Mouse (Mus musculus) CH12.LX (cell line): ENCODE data around the gene Gm9049. TPM values are rescaled to one million over a fixed set of nuclear protein-coding genes. Genes with fewer than 3 reads are reported as not detected.
"Not testable (repeated sequence)": the region's sequence is repeated elsewhere in the genome, so short reads cannot be mapped to it uniquely, and the experiment has no call there.

Experiments
- DNase-seq: peaks from one replicate; pipeline ENCODE4 v3.0.0-alpha.2; 2013; ENCODE audit errors: extremely low read depth
- H3K27ac ChIP-seq: 2 replicates; pipeline ENCODE4 v1.5.1; 2012; ENCODE audit warnings: low read depth, mild to moderate bottlenecking, control low read depth, moderate library complexity; ENCODE audit not compliant: insufficient read depth
- H3K27me3 ChIP-seq: replicated peaks from 2 replicates; pipeline ENCODE3; 2012; ENCODE audit warnings: inconsistent platforms
- H3K36me3 ChIP-seq, 2 experiments: replicated peaks in 1 of 2; 2 replicates each; pipeline versions ENCODE3 to v1.6.1; 2012; ENCODE audit warnings: inconsistent platforms in 1 of 2, low read length in 1 of 2, mild to moderate bottlenecking in 1 of 2, mixed read lengths in 1 of 2, moderate library complexity in 1 of 2; ENCODE audit not compliant: control insufficient read depth in 1 of 2, insufficient read depth in 1 of 2
- H3K4me1 ChIP-seq, 2 experiments: 2 replicates each; pipeline ENCODE4 v1.6.1; 2012; ENCODE audit warnings: inconsistent platforms in 1 of 2, moderate library complexity in 1 of 2; ENCODE audit not compliant: insufficient read depth in 2 of 2, control insufficient read depth in 1 of 2
- H3K4me2 ChIP-seq: 2 replicates; pipeline ENCODE4 v1.6.1; 2012; ENCODE audit warnings: low read depth, mild to moderate bottlenecking, control low read depth; ENCODE audit not compliant: poor library complexity, insufficient read depth, severe bottlenecking
- H3K4me3 ChIP-seq, 3 experiments: fragments of 150-350 bp in 1 of 3; sonication (generic) in 1 of 3; replicated peaks in 1 of 3; 2 replicates each; pipeline versions ENCODE3 to v1.5.1; 2011 to 2012; ENCODE audit warnings: low read depth in 2 of 3, low read length in 2 of 3, mild to moderate bottlenecking in 2 of 3, moderate library complexity in 2 of 3, control low read depth in 1 of 3, improper control_type of control experiment in 1 of 3, inconsistent platforms in 1 of 3, mixed read lengths in 1 of 3; ENCODE audit not compliant: poor library complexity in 1 of 3
- H3K79me2 ChIP-seq: replicated peaks from 2 replicates; pipeline ENCODE4 v1.6.1; 2012; ENCODE audit warnings: mild to moderate bottlenecking, moderate library complexity; ENCODE audit not compliant: control insufficient read depth, poor library complexity, insufficient read depth, severe bottlenecking; ENCODE audit errors: extremely low read depth
- H3K9ac ChIP-seq: 2 replicates; pipeline ENCODE4 v1.6.1; 2012; ENCODE audit warnings: low read depth, mild to moderate bottlenecking, control low read depth, moderate library complexity; ENCODE audit not compliant: insufficient read depth
- H3K9me3 ChIP-seq: replicated peaks from 2 replicates; pipeline ENCODE3; 2012; ENCODE audit warnings: low read length, inconsistent platforms, mixed read lengths
- MYC ChIP-seq: IDR thresholded peaks from 2 replicates; pipeline ENCODE4 v1.6.1; 2011; ENCODE audit warnings: low read depth, mild to moderate bottlenecking, improper control_type of control experiment, low read length
- dilution Hi-C: fragments of 300-500 bp; cut with MboI; formaldehyde crosslinking; loops from 2 replicates; pipeline ENCODE4 v1.14.3; 2020; ENCODE audit warnings: low sequenced_read_pairs; ENCODE audit not compliant: extremely low pct_unique_long_range_greater_than_20kb, extremely low pct_ligation_motif_present
- in situ Hi-C: fragments of 300-500 bp; cut with MboI; formaldehyde crosslinking; loops from 3 replicates; pipeline ENCODE4 v1.14.3; 2019; ENCODE audit warnings: low sequenced_read_pairs, low pct_ligation_motif_present, low pct_unique_long_range_greater_than_20kb, mixed read lengths
- polyA plus RNA-seq: library from polyadenylated mRNA; unstranded; fragments of >175 nt; gene quantifications from 2 replicates; pipeline ENCODE4 v1.2.1, GENCODE M21; 2012; ENCODE audit warnings: low read depth; ENCODE audit not compliant: insufficient read length
- total RNA-seq, 2 experiments: library from RNA; depleted of rRNA; stranded (reverse); fragments of 300-350 nt in 1 of 2; fragments of >200 nt in 1 of 2; gene quantifications; 2 replicates each; pipeline ENCODE4 v1.2.3; 2012 to 2014

Gene Gm9049
- total and polyA plus RNA-seq, 3 experiments = 0.08 to 0.34 TPM; not detected in 1

GRCm38 (mm10) chr10:118332308-118332707 is 21.6 kb downstream of the Gm9049 start, which contains the start of gene Gm9044:
TSS of gene Gm9044 (minus strand) at chr10:118332408.
- H3K4me1 ChIP-seq, H3K9me3 ChIP-seq, H3K27ac ChIP-seq, DNase-seq, H3K27me3 ChIP-seq, H3K4me3 ChIP-seq, H3K9ac ChIP-seq, dilution Hi-C loops, H3K36me3 ChIP-seq, H3K4me2 ChIP-seq, H3K79me2 ChIP-seq, in situ Hi-C loops: not testable (repeated sequence)

GRCm38 (mm10) chr10:118326869-118327268 is 27.0 kb downstream of the Gm9049 start, which contains the start of gene Gm9040:
TSS of gene Gm9040 (minus strand) at chr10:118326969.
- H3K4me3 ChIP-seq, dilution Hi-C loops, H3K27me3 ChIP-seq, DNase-seq, H3K79me2 ChIP-seq, H3K36me3 ChIP-seq, in situ Hi-C loops, H3K9ac ChIP-seq, H3K4me2 ChIP-seq, H3K4me1 ChIP-seq, H3K27ac ChIP-seq, H3K9me3 ChIP-seq: not testable (repeated sequence)

- no peak overlapping the region for H3K9ac ChIP-seq
- H3K9me3 ChIP-seq = no peaks in the 10 kb centered on the region
- H3K36me3 ChIP-seq = no peaks in the 10 kb centered on the region
- no peaks in the 10 kb centered on the region for H3K4me1 ChIP-seq
- H3K79me2 ChIP-seq = no peaks in the 10 kb centered on the region
- no peak for TF ChIP-seq MYC
- in situ Hi-C loops (no loop called here), dilution Hi-C loops (no loop called here)
- H3K4me2 ChIP-seq = no peak overlapping the region
- H3K27me3 ChIP-seq = no peaks in the 10 kb centered on the region
- DNase-seq = peak; percentile 2
- no peak overlapping the region for H3K27ac ChIP-seq
- H3K4me3 ChIP-seq = no peak overlapping the region
These were observed 34.9 kb downstream of the Gm9049 start for GRCm38 (mm10) chr10:118319024-118319423.

- H3K9me3 ChIP-seq, H3K27ac ChIP-seq, H3K4me2 ChIP-seq, H3K9ac ChIP-seq, H3K4me1 ChIP-seq, H3K36me3 ChIP-seq, H3K27me3 ChIP-seq, in situ Hi-C loops, H3K79me2 ChIP-seq, H3K4me3 ChIP-seq, dilution Hi-C loops: not testable (repeated sequence)
- DNase-seq = peak; percentile 17
These were observed 51.8 kb downstream of the Gm9049 start for GRCm38 (mm10) chr10:118302133-118302532.

Other genes starting within 250 kb of the Gm9049 start
- 6.8 and 7.7 TPM in 2 replicates for gene Mdm1, start 212.3 kb downstream of the Gm9049 start, total RNA-seq (2012; rRNA removed)
- gene Mdm1, start 212.3 kb downstream of the Gm9049 start, total RNA-seq (2014; rRNA removed) = 10.4 and 12.6 TPM in 2 replicates
- gene Mdm1, start 212.3 kb downstream of the Gm9049 start, polyA plus RNA-seq = 9.7 and 10.8 TPM in 2 replicates
- not detected in 2 replicates for gene Il22, start 149.2 kb downstream of the Gm9049 start, total RNA-seq (2012; rRNA removed)
- not detected in 2 replicates for gene Il22, start 149.2 kb downstream of the Gm9049 start, total RNA-seq (2014; rRNA removed)
- not detected in 2 replicates for gene Il22, start 149.2 kb downstream of the Gm9049 start, polyA plus RNA-seq
- 0.04 TPM in 1 of 2 replicates, not detected in the other for gene Gm32717, start 113.3 kb downstream of the Gm9049 start, total RNA-seq (2012; rRNA removed)
- gene Gm32717, start 113.3 kb downstream of the Gm9049 start, total RNA-seq (2014; rRNA removed) = 0.21 and 0.22 TPM in 2 replicates
- gene Gm32717, start 113.3 kb downstream of the Gm9049 start, polyA plus RNA-seq = not detected in 2 replicates
- gene Gm32802, start 95.4 kb downstream of the Gm9049 start, total RNA-seq (2012; rRNA removed) = 0.04 TPM in 1 of 2 replicates, not detected in the other
- gene Gm32802, start 95.4 kb downstream of the Gm9049 start, total RNA-seq (2014; rRNA removed) = 0.21 and 0.22 TPM in 2 replicates
- gene Gm32802, start 95.4 kb downstream of the Gm9049 start, polyA plus RNA-seq = not detected in 2 replicates
- not detected in 2 replicates for gene Iltifb, start 59.1 kb downstream of the Gm9049 start, total RNA-seq (2012; rRNA removed)
- gene Iltifb, start 59.1 kb downstream of the Gm9049 start, total RNA-seq (2014; rRNA removed) = not detected in 2 replicates
- gene Iltifb, start 59.1 kb downstream of the Gm9049 start, polyA plus RNA-seq = not detected in 2 replicates
- gene Gm9040, start 27.1 kb downstream of the Gm9049 start, total RNA-seq (2012; rRNA removed) = not detected in 2 replicates
- not detected in 2 replicates for gene Gm9040, start 27.1 kb downstream of the Gm9049 start, total RNA-seq (2014; rRNA removed)
- not detected in 2 replicates for gene Gm9040, start 27.1 kb downstream of the Gm9049 start, polyA plus RNA-seq
- gene Gm9044, start 21.7 kb downstream of the Gm9049 start, total RNA-seq (2012; rRNA removed) = not detected in 2 replicates
- gene Gm9044, start 21.7 kb downstream of the Gm9049 start, total RNA-seq (2014; rRNA removed) = not detected in 2 replicates
- not detected in 2 replicates for gene Gm9044, start 21.7 kb downstream of the Gm9049 start, polyA plus RNA-seq
- gene Gm9045, start 16.3 kb downstream of the Gm9049 start, total RNA-seq (2012; rRNA removed) = 0.08 and 0.13 TPM in 2 replicates
- 0.27 and 0.34 TPM in 2 replicates for gene Gm9045, start 16.3 kb downstream of the Gm9049 start, total RNA-seq (2014; rRNA removed)
- gene Gm9045, start 16.3 kb downstream of the Gm9049 start, polyA plus RNA-seq = not detected in 2 replicates
- gene Gm9046, start 10.8 kb downstream of the Gm9049 start, total RNA-seq (2012; rRNA removed) = not detected in 2 replicates
- gene Gm9046, start 10.8 kb downstream of the Gm9049 start, total RNA-seq (2014; rRNA removed) = not detected in 2 replicates
- gene Gm9046, start 10.8 kb downstream of the Gm9049 start, polyA plus RNA-seq = not detected in 2 replicates
- gene Gm9048, start 5.4 kb downstream of the Gm9049 start, total RNA-seq (2012; rRNA removed) = not detected in 2 replicates
- not detected in 2 replicates for gene Gm9048, start 5.4 kb downstream of the Gm9049 start, total RNA-seq (2014; rRNA removed)
- gene Gm9048, start 5.4 kb downstream of the Gm9049 start, polyA plus RNA-seq = not detected in 2 replicates
- gene Ifng, start 86.9 kb upstream of the Gm9049 start, total RNA-seq (2012; rRNA removed) = not detected in 2 replicates
- gene Ifng, start 86.9 kb upstream of the Gm9049 start, total RNA-seq (2014; rRNA removed) = 0.27 TPM in 1 of 2 replicates, not detected in the other
- gene Ifng, start 86.9 kb upstream of the Gm9049 start, polyA plus RNA-seq = not detected in 2 replicates